In genomic region chr3:95301204-95301796, GRCm38 (mm10) we compare ENCODE assay signal across 1 mouse cellular context.
TF ChIP-seq lines count a peak whose summit lies in the region.

No protein-coding gene starts in this region.

TF ChIP-seq in MEL, 35 proteins besides CTCF, POLR2A, EP300 and RAD21:
- TF ChIP-seq GATA1 (IDR thresholded peaks at IDR 0.05; ENCODE audit: low read depth, low read length) = 0 out of 2 replicates have a peak, but pooled peaks have one; percentile 11
- TF ChIP-seq POLR2AphosphoS5 (IDR thresholded peaks at IDR 0.05; ENCODE audit: borderline replicate concordance, low read depth, low read length) = no peak
- TF ChIP-seq KAT2A (conservative IDR thresholded peaks at IDR 0.05; ENCODE audit: low read depth, low read length) = no peak
- TF ChIP-seq JUND (IDR thresholded peaks at IDR 0.05; ENCODE audit: low read depth, low read length) = no peak
- no peak for TF ChIP-seq MAX (IDR thresholded peaks at IDR 0.05; ENCODE audit: low read length)
- no peak for TF ChIP-seq CHD2 (IDR thresholded peaks at IDR 0.05; ENCODE audit: low read length)
- no peak for TF ChIP-seq POLR2AphosphoS2 (IDR thresholded peaks at IDR 0.05; ENCODE audit: low read length)
- TF ChIP-seq MXI1 (IDR thresholded peaks at IDR 0.05; ENCODE audit: low read depth, low read length) = no peak
- peak; percentile 70 for TF ChIP-seq RCOR1 (IDR thresholded peaks at IDR 0.05; ENCODE audit: low read depth, low read length)
- TF ChIP-seq E2F4 (IDR thresholded peaks at IDR 0.05; ENCODE audit: borderline replicate concordance, low read depth, low read length) = no peak
- no peak for TF ChIP-seq ZC3H11A (IDR thresholded peaks at IDR 0.05; ENCODE audit: low read depth, low read length)
